23 mouse cellular contexts compared by ENCODE assay signal in the genomic region with DNA sequence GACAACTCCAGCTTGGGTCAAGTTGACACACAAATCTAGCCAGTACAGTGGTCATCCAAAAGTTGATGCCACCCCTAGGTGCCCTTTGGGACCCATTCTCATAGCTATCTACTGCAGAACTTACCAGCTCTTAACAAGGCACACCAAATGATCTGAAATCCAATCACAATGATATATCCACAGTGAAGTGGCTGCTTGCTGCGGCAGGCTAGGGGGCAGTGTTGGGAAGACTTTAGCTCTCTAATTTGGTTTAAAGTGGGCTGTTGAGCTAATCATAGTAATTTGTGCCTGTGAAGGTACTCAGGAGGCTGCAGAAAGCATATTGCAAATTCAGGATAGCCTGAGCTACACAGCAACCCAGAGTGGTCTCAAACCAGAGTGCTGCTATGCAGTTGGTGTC. TPM values are rescaled to one million over a fixed set of nuclear protein-coding genes. Genes with fewer than 3 reads are reported as not detected.
DNase-seq lines count a peak whose midpoint lies in the region; ATAC-seq and TF ChIP-seq lines count a peak whose summit lies in the region.
"Had no signal": no experiment of that assay in that cellular context is flagged by ENCODE, and none has a peak within 500 bp of the region (broad histone marks: within the 10 kb centered on the region; RNA-seq: fewer than 3 reads in every experiment).

No protein-coding gene starts in this region.

- no peaks in the 10 kb centered on the region for H3K36me3 ChIP-seq in thymus, adult 2 months (ENCODE audit: control insufficient read depth, insufficient read depth, low read length)
- no peaks in the 10 kb centered on the region for H3K36me3 ChIP-seq in macrophage (ENCODE audit: inconsistent target)
- H3K36me3 ChIP-seq in forebrain, embryonic 13.5 days (ENCODE audit: poor library complexity, severe bottlenecking) = no peaks in the 10 kb centered on the region
- H3K36me3 ChIP-seq: embryonic facial prominence, embryonic 15.5 days; forebrain, embryonic 10.5 days; forebrain, embryonic 15.5 days; G1E; heart, embryonic 10.5 days; hindbrain, embryonic 12.5 days had no signal

- DNase-seq in layer of hippocampus, adult 2 months (ENCODE audit: low spot score in 2 of 2) = no peak
- no peak for DNase-seq in layer of hippocampus, adult 9-11 months
- DNase-seq in thymus, postnatal 14 days = peak; percentile 9
- no peak for DNase-seq in thymus, adult 2 months
- no peak for DNase-seq in Patski (ENCODE audit: low read depth, low spot score)
- DNase-seq: adrenal gland, postnatal 14 days; cerebellum, adult 2 months; cerebellum, postnatal 10 days; embryo, embryonic 11 days; gastrocnemius, postnatal 36 days; heart, postnatal 10 days; heart, postnatal 4 days had no signal

- POLR2A ChIA-PET in Patski (lab: Charles Lee) = no interaction called here

- CTCF ChIA-PET in Patski (lab: Charles Lee) = interaction anchor here (0.9 kb wide), 1 partner anchor 28 kb away, joined by 3 read pairs; no protein-coding TSS in a partner anchor

- H3K4me2 ChIP-seq in forebrain, embryonic 13.5 days = no peak overlapping the region
- H3K4me2 ChIP-seq: embryonic facial prominence, embryonic 15.5 days; forebrain, embryonic 15.5 days; hindbrain, embryonic 12.5 days had no signal

- no peak overlapping the region for H3K9ac ChIP-seq in forebrain, embryonic 13.5 days
- H3K9ac ChIP-seq: embryonic facial prominence, embryonic 15.5 days; forebrain, embryonic 15.5 days; hindbrain, embryonic 12.5 days had no signal

- H3K27me3 ChIP-seq in thymus, adult 2 months (ENCODE audit: control insufficient read depth, insufficient read depth, low read length) = no peaks in the 10 kb centered on the region
- peaks cover 7% of the 10 kb centered on the region for H3K27me3 ChIP-seq in Patski
- no peaks in the 10 kb centered on the region for H3K27me3 ChIP-seq in forebrain, embryonic 13.5 days
- H3K27me3 ChIP-seq: embryonic facial prominence, embryonic 15.5 days; forebrain, embryonic 15.5 days; hindbrain, embryonic 12.5 days had no signal

- TF ChIP-seq POLR2A in thymus, adult 2 months (IDR thresholded peaks at IDR 0.05; ENCODE audit: control insufficient read depth, extremely low read depth, insufficient read depth, low read length, poor library complexity) = no peak

- WGBS in thymus, adult 2 months = 100% methylated on average over 1 of the region's 1 CpGs
- WGBS in macrophage (ENCODE audit: missing documents) = 88% methylated on average over 1 of the region's 1 CpGs
- WGBS in forebrain, embryonic 13.5 days = 69% methylated on average over 1 of the region's 1 CpGs

- no peaks in the 10 kb centered on the region for H3K79me2 ChIP-seq in macrophage (ENCODE audit: inconsistent target)

- H3K4me3 ChIP-seq in layer of hippocampus, adult 2 months = no peak overlapping the region
- no peak overlapping the region for H3K4me3 ChIP-seq in thymus, adult 2 months (ENCODE audit: control insufficient read depth, insufficient read depth, low read length)
- no peak overlapping the region for H3K4me3 ChIP-seq in macrophage (ENCODE audit: inconsistent target)
- no peak overlapping the region for H3K4me3 ChIP-seq in forebrain, embryonic 13.5 days
- H3K4me3 ChIP-seq: embryonic facial prominence, embryonic 15.5 days; erythroblast, embryonic 14.5 days; forebrain, embryonic 10.5 days; forebrain, embryonic 15.5 days; heart, embryonic 10.5 days; hindbrain, embryonic 12.5 days had no signal

- peak; percentile 41 for TF ChIP-seq CTCF in layer of hippocampus, adult 2 months (conservative IDR thresholded peaks at IDR 0.05)
- no peak for TF ChIP-seq CTCF in thymus, adult 2 months (IDR thresholded peaks at IDR 0.05; ENCODE audit: borderline replicate concordance, control insufficient read depth, extremely low read depth, insufficient read depth, low read length, poor library complexity)
- peak; percentile 29 for TF ChIP-seq CTCF in Patski (IDR thresholded peaks at IDR 0.05)

- no peaks in the 10 kb centered on the region for H3K9me3 ChIP-seq in forebrain, embryonic 13.5 days (replicated peaks)
- H3K9me3 ChIP-seq: embryonic facial prominence, embryonic 15.5 days; forebrain, embryonic 10.5 days; forebrain, embryonic 15.5 days; G1E; heart, embryonic 10.5 days; hindbrain, embryonic 12.5 days had no signal

- H3K27ac ChIP-seq in layer of hippocampus, adult 2 months = no peak overlapping the region
- H3K27ac ChIP-seq in thymus, adult 2 months (ENCODE audit: control insufficient read depth, insufficient read depth, low read length) = no peak overlapping the region
- peak overlapping the region; percentile 65 for H3K27ac ChIP-seq in macrophage
- H3K27ac ChIP-seq in forebrain, embryonic 13.5 days = no peak overlapping the region
- H3K27ac ChIP-seq: embryonic facial prominence, embryonic 15.5 days; forebrain, embryonic 10.5 days; forebrain, embryonic 15.5 days; heart, embryonic 10.5 days; hindbrain, embryonic 12.5 days had no signal

- no peak for ATAC-seq in Patski
- ATAC-seq in forebrain, embryonic 13.5 days = no peak
- ATAC-seq: activated CD4-positive, CD25-positive, alpha-beta regulatory T cell, adult 4 months; forebrain, embryonic 15.5 days; hindbrain, embryonic 16.5 days had no signal

- no peaks in the 10 kb centered on the region for H3K4me1 ChIP-seq in thymus, adult 2 months (replicated peaks; ENCODE audit: control insufficient read depth, insufficient read depth, low read length)
- no peaks in the 10 kb centered on the region for H3K4me1 ChIP-seq in forebrain, embryonic 13.5 days
- H3K4me1 ChIP-seq: embryonic facial prominence, embryonic 15.5 days; forebrain, embryonic 10.5 days; forebrain, embryonic 15.5 days; heart, embryonic 10.5 days; hindbrain, embryonic 12.5 days had no signal

- in situ Hi-C loops in Patski (cut with MboI; ENCODE audit: low pct_unique_long_range_greater_than_20kb) = no loop called here

RNA-seq across cellular contexts. Expression of gene Atp6ap2, which starts 43.2 kb away (rescaled TPM):
- total RNA-seq in layer of hippocampus, adult 2 months (2021) = 100 to 1,000 TPM; 185 to 189 TPM
- 24.5 and 25.2 TPM in 2 replicates for polyA plus RNA-seq in thymus, adult 2 months (2012; rRNA removed)
- 90.5 TPM for polyA plus RNA-seq in Patski (2021)
- 100 to 1,000 TPM in 2 of 26 experiments, 10 to 100 TPM in 24; 24.6 to 107 (median 72.1) TPM for total RNA-seq in macrophage (2018; cell fraction: chromatin; rRNA removed)
- total RNA-seq in macrophage (2018; cell fraction: cytosol; rRNA removed) = 100 to 1,000 TPM; 175 to 327 (median 238) TPM
- total RNA-seq in macrophage (2018; cell fraction: nucleus; rRNA removed) = 100 to 1,000 TPM in 25 of 26 experiments, 10 to 100 TPM in 1; 73.9 to 407 (median 271) TPM
- polyA plus RNA-seq in macrophage (2018) = 226 to 265 TPM (median 260 TPM) in 3 replicates
- polyA plus RNA-seq in forebrain, embryonic 13.5 days (2015; fragmentation: Nextera tagmentation; extraction: Ambion mirVana) = 117 and 123 TPM in 2 replicates
